Mouse (Mus musculus) liver, adult 2 months (tissue): ENCODE data around the gene Sdc1.

ENCODE experiments used
- CTCF ChIP-seq: fragments of 200-500 bp; IDR thresholded peaks from 2 replicates; pipeline ENCODE4 v1.5.1; 2011; ENCODE audit warnings: low read depth, low read length, control low read depth
- POLR2A ChIP-seq: fragments of 200-500 bp; IDR thresholded peaks from 2 replicates; pipeline ENCODE4 v1.6.1; 2011; ENCODE audit warnings: low read length, control low read depth; ENCODE audit not compliant: insufficient read depth; ENCODE audit errors: extremely low read depth

DNA sequence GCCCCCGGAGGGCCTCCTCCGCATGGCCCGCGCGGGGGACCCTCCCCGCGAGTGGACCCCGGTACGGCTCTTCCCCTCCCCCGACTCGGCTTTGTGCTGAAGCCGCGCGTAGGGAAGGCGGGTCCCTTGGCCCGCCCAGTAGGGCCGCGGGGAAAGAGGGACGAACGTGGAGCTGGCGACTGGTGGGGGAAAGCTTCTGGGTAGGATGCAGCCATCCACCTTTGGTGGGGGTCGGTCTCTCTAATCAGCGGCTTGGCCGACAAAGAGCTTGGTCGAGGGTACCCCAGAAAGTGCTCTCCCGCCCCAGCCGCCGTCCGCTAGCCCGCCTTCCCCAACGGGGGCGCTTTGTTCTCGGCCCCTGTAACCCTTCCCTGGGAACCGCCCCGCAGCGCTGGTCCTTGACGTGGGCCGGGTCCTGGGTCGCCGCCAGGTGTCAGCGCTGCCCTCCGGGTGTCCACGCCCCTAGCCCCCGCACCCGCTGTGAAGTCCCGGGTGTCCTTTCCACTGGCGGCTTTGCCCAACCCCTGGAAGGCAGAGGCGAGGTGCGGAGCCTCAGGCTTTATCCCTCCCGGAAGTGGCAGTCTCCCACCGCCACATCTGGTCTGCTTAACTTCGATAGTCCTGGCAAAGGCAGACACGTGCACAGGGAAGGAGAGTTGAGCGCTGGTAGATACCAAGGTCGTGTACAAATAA lies 1.5 kb downstream of the Sdc1 start:
- TF ChIP-seq CTCF (no peak), POLR2A (no peak)
